Mouse (Mus musculus) forebrain, embryonic 10.5 days (tissue): ENCODE measurements around the gene Nceh1. TPM values are rescaled to one million over a fixed set of nuclear protein-coding genes. Genes with fewer than 3 reads are reported as not detected.

Experiments used
- DNase-seq: peaks from one replicate; pipeline ENCODE4 v3.0.0-alpha.2; 2017; ENCODE audit warnings: low spot score; ENCODE audit errors: extremely low spot score
- H3K27ac ChIP-seq: fragments of 300-500 bp; sonication (generic); 2 replicates; pipeline ENCODE4 v1.5.1; 2016; ENCODE audit warnings: mild to moderate bottlenecking
- H3K27me3 ChIP-seq: fragments of 300-500 bp; sonication (generic); 2 replicates; pipeline ENCODE4 v1.6.1; 2016; ENCODE audit warnings: mild to moderate bottlenecking; ENCODE audit not compliant: poor library complexity, severe bottlenecking
- H3K36me3 ChIP-seq: fragments of 300-500 bp; sonication (generic); replicated peaks from 2 replicates; pipeline ENCODE4 v1.6.1; 2016; ENCODE audit warnings: mild to moderate bottlenecking, moderate library complexity
- H3K4me1 ChIP-seq: fragments of 300-500 bp; sonication (generic); 2 replicates; pipeline ENCODE4 v1.6.1; 2016
- H3K4me3 ChIP-seq: fragments of 300-500 bp; sonication (generic); 2 replicates; pipeline ENCODE4 v1.5.1; 2016; ENCODE audit warnings: mild to moderate bottlenecking, moderate library complexity
- H3K9me3 ChIP-seq: fragments of 300-500 bp; sonication (generic); 2 replicates; pipeline ENCODE4 v1.6.1; 2016; ENCODE audit warnings: mild to moderate bottlenecking, moderate library complexity
- WGBS: fragments of 180-500 bp; shearing (Covaris S2); methylation state at CpG from one replicate; pipeline ENCODE4 v1.1.7; 2016; 5-methylcytosine and 5-hydroxymethylcytosine counted together
- polyA plus RNA-seq: library from polyadenylated mRNA; unstranded; fragments of >200 nt; fragmentation: Nextera tagmentation; extraction: Ambion mirVana; gene quantifications from 2 replicates; pipeline ENCODE4 v1.2.1, GENCODE M21; 2016

Nceh1 gene
- polyA plus RNA-seq, 1 experiment from 2014 or later = 5.0 TPM

- Histone ChIP-seq H3K36me3 (no peaks in the 10 kb centered on the region), H3K9me3 (no peaks in the 10 kb centered on the region), H3K27me3 (no peaks in the 10 kb centered on the region), H3K4me3 (no peak overlapping the region), H3K27ac (no peak overlapping the region), H3K4me1 (peaks cover 4% of the 10 kb centered on the region)
- no peak for DNase-seq
- WGBS = 90% methylated on average over 6 of the region's 6 CpGs
These were observed 20.9 kb upstream of the Nceh1 start for GRCm38 (mm10) chr3:27161645-27162409.

GRCm38 (mm10) chr3:27162410-27162804 is 20.4 kb upstream of the Nceh1 start:
- H3K9me3 ChIP-seq = no peaks in the 10 kb centered on the region
- WGBS = 65% methylated on average over 2 of the region's 2 CpGs
- DNase-seq = no peak
- no peaks in the 10 kb centered on the region for H3K27me3 ChIP-seq
- H3K27ac ChIP-seq = no peak overlapping the region
- H3K4me3 ChIP-seq = no peak overlapping the region
- peaks cover 4% of the 10 kb centered on the region for H3K4me1 ChIP-seq
- H3K36me3 ChIP-seq = no peaks in the 10 kb centered on the region

DNA sequence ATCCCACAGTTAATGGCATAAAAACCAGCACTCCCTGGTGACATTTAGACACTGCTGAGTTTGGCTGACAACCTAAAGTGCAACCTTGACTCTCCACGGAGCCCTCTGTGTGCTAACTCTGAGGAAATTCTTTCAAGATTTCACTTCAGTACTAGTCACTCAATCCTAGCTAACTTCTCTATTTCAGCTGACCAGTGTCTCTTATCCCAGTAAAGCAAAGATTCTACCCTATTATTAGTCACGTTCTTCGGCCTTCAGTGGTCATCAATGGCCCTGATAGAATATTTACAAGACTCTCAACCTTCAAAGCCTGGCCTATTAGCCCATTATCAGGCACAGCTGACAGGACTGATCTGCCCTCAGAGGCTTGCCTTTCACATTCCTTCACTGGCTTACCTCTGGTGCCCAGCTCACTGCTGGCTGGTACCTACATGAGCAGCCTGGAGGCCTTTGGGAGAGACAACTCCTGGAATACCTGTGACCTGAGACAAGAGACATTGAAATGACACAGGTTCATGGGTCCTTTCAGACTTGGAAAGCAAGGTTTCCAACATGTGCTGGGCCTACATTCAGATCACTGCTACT is 17.2 kb upstream of the Nceh1 start:
- no peak for DNase-seq
- no peaks in the 10 kb centered on the region for H3K36me3 ChIP-seq
- no peak overlapping the region for H3K27ac ChIP-seq
- no peaks in the 10 kb centered on the region for H3K4me1 ChIP-seq
- WGBS = 87% methylated on average over 3 of the region's 3 CpGs
- H3K27me3 ChIP-seq = no peaks in the 10 kb centered on the region
- H3K9me3 ChIP-seq = no peaks in the 10 kb centered on the region
- no peak overlapping the region for H3K4me3 ChIP-seq

GRCm38 (mm10) chr3:27170257-27170656 is 12.5 kb upstream of the Nceh1 start:
- 85% methylated on average over 1 of the region's 1 CpGs for WGBS
- H3K36me3 ChIP-seq = no peaks in the 10 kb centered on the region
- H3K4me3 ChIP-seq = no peak overlapping the region
- no peaks in the 10 kb centered on the region for H3K4me1 ChIP-seq
- H3K27ac ChIP-seq = no peak overlapping the region
- no peaks in the 10 kb centered on the region for H3K9me3 ChIP-seq
- no peak for DNase-seq
- H3K27me3 ChIP-seq = no peaks in the 10 kb centered on the region

DNA sequence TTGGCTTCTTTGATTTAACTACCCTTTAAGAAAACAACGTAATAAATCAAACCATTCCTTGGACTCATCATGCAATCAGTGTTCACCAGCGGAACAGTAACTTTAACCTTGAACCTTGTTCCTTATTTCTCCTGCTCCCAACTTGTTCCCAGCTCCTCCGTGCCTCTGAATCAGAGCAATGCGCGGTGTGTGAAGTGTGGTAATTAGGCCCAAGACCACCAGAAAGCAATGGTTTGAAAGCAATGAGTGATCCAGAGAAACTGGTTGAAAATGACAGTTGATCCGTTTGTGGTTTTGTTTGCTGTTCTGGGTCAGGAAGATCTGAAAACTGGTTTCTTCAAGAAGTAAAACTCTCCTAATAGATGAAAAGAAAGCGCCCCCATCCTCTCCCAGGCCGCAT is 3.1 kb upstream of the Nceh1 start:
- Histone ChIP-seq H3K27me3 (peaks cover 10% of the 10 kb centered on the region; the same call in 1 of the 2 replicates), H3K9me3 (no peaks in the 10 kb centered on the region), H3K36me3 (no peaks in the 10 kb centered on the region), H3K27ac (no peak overlapping the region), H3K4me1 (peaks cover 11% of the 10 kb centered on the region), H3K4me3 (no peak overlapping the region)
- WGBS = 86% methylated on average over 8 of the region's 8 CpGs
- no peak for DNase-seq

DNA sequence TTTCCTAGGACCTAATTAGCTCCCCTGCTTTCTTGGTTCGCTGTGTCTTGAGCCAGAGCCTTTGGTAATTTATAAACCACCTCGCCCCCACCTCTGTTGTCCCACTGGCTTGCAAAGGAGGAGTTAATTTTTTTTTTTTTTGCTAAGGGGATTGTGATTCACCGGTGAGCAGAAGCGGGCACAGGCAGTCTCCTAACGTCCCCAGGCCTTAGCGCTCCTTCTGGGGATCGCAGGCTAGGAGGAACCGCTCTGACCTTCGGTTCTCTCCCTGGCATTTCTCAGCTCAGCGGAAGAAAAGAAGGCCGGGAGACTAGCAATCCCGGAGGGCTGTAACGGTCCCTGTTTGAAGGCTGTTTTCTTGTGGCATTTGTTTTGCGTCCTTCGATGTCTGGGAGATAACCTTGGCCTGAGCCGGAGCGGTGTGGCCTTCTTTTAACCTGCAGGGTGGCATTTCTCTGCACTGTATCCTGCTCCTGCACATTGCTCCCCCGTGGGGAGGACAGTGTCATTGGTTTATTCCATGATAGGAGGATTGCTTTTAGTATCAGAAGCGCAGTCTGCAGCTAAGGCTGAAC is 923 bp downstream of the Nceh1 start:
- WGBS = 15% methylated on average over 19 of the region's 19 CpGs
- H3K4me1 ChIP-seq = peaks cover 11% of the 10 kb centered on the region
- no peaks in the 10 kb centered on the region for H3K36me3 ChIP-seq
- DNase-seq = no peak
- H3K27me3 ChIP-seq = peaks cover 10% of the 10 kb centered on the region; the same call in 1 of the 2 replicates
- no peaks in the 10 kb centered on the region for H3K9me3 ChIP-seq
- H3K4me3 ChIP-seq = peak overlapping the region; percentile 81
- H3K27ac ChIP-seq = no peak overlapping the region

DNA sequence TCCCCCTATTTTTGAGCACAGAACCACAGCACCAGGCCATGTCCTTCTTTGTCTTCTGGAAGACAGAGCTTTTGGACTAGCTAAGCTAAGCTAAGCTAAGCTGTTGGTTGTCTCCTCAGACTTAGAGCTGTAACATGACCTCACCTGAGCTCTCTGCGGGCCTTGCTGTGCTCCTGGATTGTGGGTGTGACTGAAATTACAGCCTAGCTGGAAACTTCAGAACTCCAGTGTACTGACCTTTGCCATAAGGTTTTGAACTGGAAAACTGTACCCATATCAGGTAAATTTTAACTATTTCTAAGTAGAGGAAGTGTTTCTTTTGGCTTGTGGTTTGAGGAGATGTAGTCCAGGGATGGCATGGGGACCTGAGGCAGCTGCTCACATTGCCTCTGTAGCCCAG is 5.6 kb downstream of the Nceh1 start:
- peaks cover 10% of the 10 kb centered on the region; the same call in 1 of the 2 replicates for H3K27me3 ChIP-seq
- 79% methylated on average over 1 of the region's 1 CpGs for WGBS
- H3K9me3 ChIP-seq = no peaks in the 10 kb centered on the region
- no peak for DNase-seq
- no peak overlapping the region for H3K27ac ChIP-seq
- no peak overlapping the region for H3K4me3 ChIP-seq
- no peaks in the 10 kb centered on the region for H3K36me3 ChIP-seq
- H3K4me1 ChIP-seq = peaks cover 8% of the 10 kb centered on the region

- H3K27me3 ChIP-seq = peaks cover 1% of the 10 kb centered on the region; the same call in 1 of the 2 replicates
- no peaks in the 10 kb centered on the region for H3K9me3 ChIP-seq
- no peaks in the 10 kb centered on the region for H3K36me3 ChIP-seq
- 85% methylated on average over 14 of the region's 14 CpGs for WGBS
- H3K27ac ChIP-seq = no peak overlapping the region
- DNase-seq = no peak
- H3K4me3 ChIP-seq = no peak overlapping the region
- H3K4me1 ChIP-seq = peaks cover 6% of the 10 kb centered on the region; the same call in 1 of the 2 replicates
These were observed 6.8 kb downstream of the Nceh1 start for GRCm38 (mm10) chr3:27189320-27190261.

DNA sequence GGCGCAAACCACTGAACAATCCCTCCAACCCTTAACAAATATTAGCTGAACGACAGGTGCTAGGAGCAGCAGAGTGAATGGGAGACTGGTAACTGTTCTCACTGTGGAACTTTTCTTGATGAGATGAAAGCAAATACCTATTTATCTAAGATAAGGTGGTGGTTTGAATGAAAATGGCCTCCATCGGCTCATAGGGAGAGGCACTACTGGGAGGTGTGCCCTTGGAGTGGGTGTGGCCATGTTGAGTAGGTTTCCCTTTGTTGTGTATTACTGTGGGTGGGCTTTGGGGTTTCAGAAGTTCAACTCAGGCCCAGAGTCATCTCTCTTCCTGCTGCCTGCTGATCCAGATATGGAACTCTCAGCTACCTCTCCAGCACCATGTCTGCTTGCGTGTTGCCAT is 8.1 kb downstream of the Nceh1 start:
- H3K4me3 ChIP-seq = no peak overlapping the region
- DNase-seq = no peak
- no peaks in the 10 kb centered on the region for H3K27me3 ChIP-seq
- H3K9me3 ChIP-seq = no peaks in the 10 kb centered on the region
- no peak overlapping the region for H3K27ac ChIP-seq
- 96% methylated on average over 4 of the region's 4 CpGs for WGBS
- H3K4me1 ChIP-seq = peaks cover 6% of the 10 kb centered on the region; the same call in 1 of the 2 replicates
- H3K36me3 ChIP-seq = no peaks in the 10 kb centered on the region

- Histone ChIP-seq H3K27me3 (no peaks in the 10 kb centered on the region), H3K4me1 (peaks cover 6% of the 10 kb centered on the region; the same call in 1 of the 2 replicates), H3K36me3 (no peaks in the 10 kb centered on the region), H3K27ac (no peak overlapping the region), H3K9me3 (no peaks in the 10 kb centered on the region), H3K4me3 (no peak overlapping the region)
- 87% methylated on average over 6 of the region's 6 CpGs for WGBS
- no peak for DNase-seq
These were observed 9.1 kb downstream of the Nceh1 start for GRCm38 (mm10) chr3:27191856-27192255.

- 65% methylated on average over 6 of the region's 6 CpGs for WGBS
- no peaks in the 10 kb centered on the region for H3K9me3 ChIP-seq
- no peaks in the 10 kb centered on the region for H3K36me3 ChIP-seq
- no peak for DNase-seq
- H3K27ac ChIP-seq = no peak overlapping the region; the same call in 1 of the 2 replicates
- peaks cover 6% of the 10 kb centered on the region; the same call in 1 of the 2 replicates for H3K4me1 ChIP-seq
- no peak overlapping the region for H3K4me3 ChIP-seq
- H3K27me3 ChIP-seq = no peaks in the 10 kb centered on the region
These were observed 11.1 kb downstream of the Nceh1 start for GRCm38 (mm10) chr3:27193844-27194317.

- DNase-seq = no peak
- Histone ChIP-seq H3K9me3 (no peaks in the 10 kb centered on the region), H3K27me3 (no peaks in the 10 kb centered on the region), H3K4me1 (peaks cover 6% of the 10 kb centered on the region; the same call in 1 of the 2 replicates), H3K27ac (no peak overlapping the region), H3K4me3 (no peak overlapping the region), H3K36me3 (no peaks in the 10 kb centered on the region)
- WGBS = 88% methylated on average over 4 of the region's 4 CpGs
These were observed 12.4 kb downstream of the Nceh1 start for GRCm38 (mm10) chr3:27195153-27195552.
